ENCODE assay signal across 10 mouse cellular contexts in genomic region chr2:156736846-156737245, GRCm38 (mm10). TPM values are rescaled to one million over a fixed set of nuclear protein-coding genes. Genes with fewer than 3 reads are reported as not detected.
DNase-seq lines count a peak whose midpoint lies in the region; ATAC-seq and TF ChIP-seq lines count a peak whose summit lies in the region.
"Had no signal": no experiment of that assay in that cellular context is flagged by ENCODE, and none has a peak within 500 bp of the region (broad histone marks: within the 10 kb centered on the region; RNA-seq: fewer than 3 reads in every experiment).

No protein-coding gene starts in this region.

- H3K27ac ChIP-seq in heart, embryonic 12.5 days (ENCODE audit: poor library complexity, severe bottlenecking), result peak overlapping the region; percentile 64
- no peak overlapping the region for H3K27ac ChIP-seq in cerebellum, adult 2 months (ENCODE audit: insufficient read depth, low read length)
- peak overlapping the region; percentile 66 for H3K27ac ChIP-seq in heart, embryonic 13.5 days (replicated peaks)
- H3K27ac ChIP-seq in limb, embryonic 14.5 days (replicated peaks; ENCODE audit: low read depth, low read length), result no peak overlapping the region
- H3K27ac ChIP-seq in stomach, postnatal 0 days (replicated peaks), result no peak overlapping the region
- H3K27ac ChIP-seq: intestine, embryonic 15.5 days had no signal

- TF ChIP-seq POLR2A in cerebellum, adult 2 months (IDR thresholded peaks at IDR 0.05; ENCODE audit: borderline replicate concordance, insufficient read depth, low read length), result no peak
- no peak for TF ChIP-seq POLR2A in limb, embryonic 14.5 days (IDR thresholded peaks at IDR 0.05; ENCODE audit: borderline replicate concordance, extremely low read depth, insufficient read depth, insufficient read length)

- no peak for TF ChIP-seq EP300 in stomach, postnatal 0 days (optimal IDR thresholded peaks at IDR 0.05)

- H3K9ac ChIP-seq in heart, embryonic 12.5 days, result peak overlapping the region; percentile 23; the same call in 1 of the 2 replicates
- peak overlapping the region; percentile 55; the same call in 1 of the 2 replicates for H3K9ac ChIP-seq in heart, embryonic 13.5 days
- H3K9ac ChIP-seq in limb, embryonic 14.5 days (ENCODE audit: low read depth, low read length, severe bottlenecking), result 0 out of 2 replicates have a peak overlapping the region, but pooled peaks have one; percentile 16
- H3K9ac ChIP-seq in stomach, postnatal 0 days (ENCODE audit: low read length), result no peak overlapping the region

- no peaks in the 10 kb centered on the region for H3K36me3 ChIP-seq in heart, embryonic 12.5 days
- H3K36me3 ChIP-seq in heart, embryonic 13.5 days, result no peaks in the 10 kb centered on the region
- 0 out of 2 replicates have a peak, but pooled peaks cover 5% of the 10 kb centered on the region for H3K36me3 ChIP-seq in limb, embryonic 14.5 days (ENCODE audit: control insufficient read depth, insufficient read depth, low read length)
- H3K36me3 ChIP-seq in stomach, postnatal 0 days (ENCODE audit: control insufficient read depth, insufficient read depth, low read length), result no peaks in the 10 kb centered on the region
- H3K36me3 ChIP-seq: intestine, embryonic 15.5 days had no signal

- peak overlapping the region; percentile 11; the same call in 1 of the 2 replicates for H3K4me2 ChIP-seq in heart, embryonic 12.5 days
- H3K4me2 ChIP-seq in heart, embryonic 13.5 days, result peak overlapping the region; percentile 18; the same call in 1 of the 2 replicates
- H3K4me2 ChIP-seq in limb, embryonic 14.5 days (replicated peaks; ENCODE audit: low read depth, low read length, severe bottlenecking), result no peak overlapping the region
- no peak overlapping the region for H3K4me2 ChIP-seq in stomach, postnatal 0 days (replicated peaks; ENCODE audit: low read depth)
- H3K4me2 ChIP-seq: intestine, embryonic 15.5 days had no signal

- H3K4me1 ChIP-seq in heart, embryonic 12.5 days (replicated peaks), result peaks cover 92% of the 10 kb centered on the region
- H3K4me1 ChIP-seq in cerebellum, adult 2 months (ENCODE audit: control insufficient read depth, insufficient read depth, low read length), result peaks cover 60% of the 10 kb centered on the region
- peaks cover 98% of the 10 kb centered on the region for H3K4me1 ChIP-seq in heart, embryonic 13.5 days
- H3K4me1 ChIP-seq in limb, embryonic 14.5 days (ENCODE audit: control insufficient read depth, insufficient read depth, low read length), result peaks cover 34% of the 10 kb centered on the region
- peaks cover 14% of the 10 kb centered on the region; the same call in 1 of the 2 replicates for H3K4me1 ChIP-seq in stomach, postnatal 0 days (replicated peaks; ENCODE audit: control insufficient read depth, insufficient read depth)

- no peaks in the 10 kb centered on the region for H3K9me3 ChIP-seq in heart, embryonic 12.5 days (replicated peaks)
- no peaks in the 10 kb centered on the region for H3K9me3 ChIP-seq in heart, embryonic 13.5 days
- H3K9me3 ChIP-seq in limb, embryonic 14.5 days (ENCODE audit: control insufficient read depth, low read length), result no peaks in the 10 kb centered on the region
- H3K9me3 ChIP-seq in stomach, postnatal 0 days (ENCODE audit: control insufficient read depth, low read length), result no peaks in the 10 kb centered on the region
- H3K9me3 ChIP-seq: intestine, embryonic 15.5 days had no signal

- H3K4me3 ChIP-seq in heart, embryonic 12.5 days, result no peak overlapping the region
- no peak overlapping the region for H3K4me3 ChIP-seq in cerebellum, adult 2 months (replicated peaks; ENCODE audit: insufficient read depth, low read depth, low read length)
- H3K4me3 ChIP-seq in heart, embryonic 13.5 days, result no peak overlapping the region
- no peak overlapping the region for H3K4me3 ChIP-seq in limb, embryonic 14.5 days (replicated peaks; ENCODE audit: low read length)
- H3K4me3 ChIP-seq in stomach, postnatal 0 days (ENCODE audit: low read depth, low read length), result no peak overlapping the region
- H3K4me3 ChIP-seq: intestine, embryonic 15.5 days had no signal

- no peak for TF ChIP-seq CTCF in cerebellum, adult 2 months (IDR thresholded peaks at IDR 0.05; ENCODE audit: borderline replicate concordance, insufficient read depth, low read depth, low read length)
- TF ChIP-seq CTCF in stomach, postnatal 0 days (IDR thresholded peaks at IDR 0.05; ENCODE audit: low read depth), result no peak

- no peak for DNase-seq in heart, adult 9 months (ENCODE audit: low spot score in 2 of 2)
- DNase-seq in cerebellum, adult 2 months, result peak; percentile 73 to 86
- no peak for DNase-seq in limb, embryonic 14.5 days (ENCODE audit: low spot score)
- no peak for DNase-seq in stomach, postnatal 0 days (ENCODE audit: low spot score)
- DNase-seq in urinary bladder, adult 18-20 months (ENCODE audit: low spot score in 2 of 2), result no peak
- DNase-seq: right cerebral cortex, postnatal 25 days; thymus, postnatal 25 days had no signal

- 22% methylated on average over 7 of the region's 7 CpGs for WGBS in heart, embryonic 12.5 days
- 8% methylated on average over 7 of the region's 7 CpGs for WGBS in cerebellum, adult 2 months
- WGBS in heart, embryonic 13.5 days, result 23% methylated on average over 7 of the region's 7 CpGs
- 46% methylated on average over 7 of the region's 7 CpGs for WGBS in limb, embryonic 14.5 days
- 38% methylated on average over 7 of the region's 7 CpGs for WGBS in stomach, postnatal 0 days

- peak; percentile 8; the same call in 1 of the 2 replicates for ATAC-seq in heart, embryonic 12.5 days (ENCODE audit: insufficient number of reproducible peaks, low FRiP score)
- ATAC-seq in heart, embryonic 13.5 days (ENCODE audit: extremely low read depth, insufficient number of reproducible peaks, low FRiP score, low TSS enrichment), result no peak
- peak; percentile 34 for ATAC-seq in limb, embryonic 14.5 days (ENCODE audit: low FRiP score, low read depth)
- ATAC-seq in stomach, postnatal 0 days (ENCODE audit: low FRiP score, low TSS enrichment), result no peak
- ATAC-seq: intestine, embryonic 15.5 days had no signal

- no peaks in the 10 kb centered on the region for H3K27me3 ChIP-seq in heart, embryonic 12.5 days (replicated peaks)
- no peaks in the 10 kb centered on the region for H3K27me3 ChIP-seq in cerebellum, adult 2 months (ENCODE audit: control insufficient read depth, insufficient read depth, low read length)
- H3K27me3 ChIP-seq in heart, embryonic 13.5 days (replicated peaks), result no peaks in the 10 kb centered on the region
- no peaks in the 10 kb centered on the region for H3K27me3 ChIP-seq in limb, embryonic 14.5 days (ENCODE audit: control insufficient read depth, insufficient read depth, low read length)
- no peaks in the 10 kb centered on the region for H3K27me3 ChIP-seq in stomach, postnatal 0 days (ENCODE audit: control insufficient read depth, insufficient read depth, low read length)
- H3K27me3 ChIP-seq: intestine, embryonic 15.5 days had no signal

RNA-seq across cellular contexts. Expression of gene Myl9, which starts 38.4 kb away (rescaled TPM):
- polyA plus RNA-seq in heart, embryonic 12.5 days (2016; fragmentation: Nextera tagmentation; extraction: Ambion mirVana), result 1,723 and 1,724 TPM in 2 replicates
- polyA plus RNA-seq in cerebellum, adult 2 months (2012; rRNA removed), result 39.2 and 40.0 TPM in 2 replicates
- polyA plus RNA-seq in heart, embryonic 13.5 days (2015; fragmentation: Nextera tagmentation; extraction: Ambion mirVana), result 1,696 and 1,855 TPM in 2 replicates
- 127 and 152 TPM in 2 replicates for polyA plus RNA-seq in limb, embryonic 14.5 days (2012; rRNA removed)
- 257 and 269 TPM in 2 replicates for polyA plus RNA-seq in limb, embryonic 14.5 days (2014; fragmentation: Nextera tagmentation; extraction: Ambion mirVana)
- 2,268 and 2,333 TPM in 2 replicates for polyA plus RNA-seq in stomach, postnatal 0 days (2015; fragmentation: Nextera tagmentation; extraction: Ambion mirVana)

Comparison
In these comparisons a context has a peak if more than half of its experiments do, and no peak if none do; other contexts are left out.
1. ATAC-seq: peak in heart, embryonic 12.5 days (single experiment) and limb, embryonic 14.5 days (single experiment); none in heart, embryonic 13.5 days (single experiment) and stomach, postnatal 0 days (single experiment).
2. H3K27ac ChIP-seq: peak in heart, embryonic 12.5 days (single experiment) and heart, embryonic 13.5 days (single experiment); none in cerebellum, adult 2 months (single experiment), limb, embryonic 14.5 days (single experiment) and stomach, postnatal 0 days (single experiment).
3. H3K4me2 ChIP-seq: peak in heart, embryonic 12.5 days (single experiment) and heart, embryonic 13.5 days (single experiment); none in limb, embryonic 14.5 days (single experiment) and stomach, postnatal 0 days (single experiment).
4. DNase-seq: peak in cerebellum, adult 2 months (2 of 2); none in heart, adult 9 months (0 of 2), limb, embryonic 14.5 days (single experiment), stomach, postnatal 0 days (single experiment) and urinary bladder, adult 18-20 months (0 of 2).